Mouse (Mus musculus): ENCODE results near the gene Gas8.

- TF ChIP-seq CTCF (IDR thresholded peaks at IDR 0.05; ENCODE audit: extremely low read depth, insufficient read length, insufficient replicate concordance, low read depth, low read length) = no peak
- no peak for TF ChIP-seq POLR2A (IDR thresholded peaks at IDR 0.05; ENCODE audit: low read depth, low read length)
Measured at GRCm38 (mm10) chr8:123505695-123506094, 12.9 kb upstream of the Gas8 start.

Measured in small intestine, adult 2 months (tissue).